ENCODE assay signal across 14 mouse cellular contexts in genomic region chr1:43338096-43338915, GRCm38 (mm10).
DNase-seq lines count a peak whose midpoint lies in the region; ATAC-seq lines count a peak whose summit lies in the region.
"Had no signal": no experiment of that assay in that cellular context is flagged by ENCODE, and none has a peak within 500 bp of the region (broad histone marks: within the 10 kb centered on the region; RNA-seq: fewer than 3 reads in every experiment).

No protein-coding gene starts in this region.

- ATAC-seq in kidney, embryonic 15.5 days (replicated peaks; ENCODE audit: low FRiP score), result no peak
- ATAC-seq in intestine, embryonic 16.5 days, result peak; percentile 44; the same call in 1 of the 2 replicates
- ATAC-seq: midbrain, embryonic 13.5 days had no signal

- no peaks in the 10 kb centered on the region for H3K27me3 ChIP-seq in kidney, embryonic 15.5 days
- no peaks in the 10 kb centered on the region for H3K27me3 ChIP-seq in intestine, embryonic 16.5 days (replicated peaks; ENCODE audit: control insufficient read depth, insufficient read depth, low read length)
- H3K27me3 ChIP-seq: embryonic facial prominence, embryonic 13.5 days; forebrain, embryonic 12.5 days; midbrain, embryonic 13.5 days; neural tube, embryonic 13.5 days had no signal

- peaks cover 7% of the 10 kb centered on the region; the same call in 1 of the 2 replicates for H3K9me3 ChIP-seq in kidney, embryonic 15.5 days (replicated peaks)
- H3K9me3 ChIP-seq in intestine, embryonic 16.5 days (ENCODE audit: control insufficient read depth, low read length), result no peaks in the 10 kb centered on the region
- H3K9me3 ChIP-seq: forebrain, embryonic 12.5 days; midbrain, embryonic 13.5 days had no signal

- no peak overlapping the region for H3K4me3 ChIP-seq in kidney, embryonic 15.5 days (replicated peaks)
- no peak overlapping the region for H3K4me3 ChIP-seq in intestine, embryonic 16.5 days (ENCODE audit: low read length)
- H3K4me3 ChIP-seq: embryonic facial prominence, embryonic 13.5 days; forebrain, embryonic 12.5 days; midbrain, embryonic 13.5 days; neural tube, embryonic 13.5 days had no signal

- 50% methylated on average over 6 of the region's 6 CpGs for WGBS in kidney, embryonic 15.5 days
- WGBS in intestine, embryonic 16.5 days, result 51% methylated on average over 6 of the region's 6 CpGs

- no peak overlapping the region for H3K4me2 ChIP-seq in kidney, embryonic 15.5 days
- H3K4me2 ChIP-seq in intestine, embryonic 16.5 days (ENCODE audit: low read depth, low read length), result no peak overlapping the region
- H3K4me2 ChIP-seq: embryonic facial prominence, embryonic 13.5 days; forebrain, embryonic 12.5 days; midbrain, embryonic 13.5 days; neural tube, embryonic 13.5 days had no signal

- H3K4me1 ChIP-seq in kidney, embryonic 15.5 days, result peaks cover 28% of the 10 kb centered on the region
- H3K4me1 ChIP-seq in intestine, embryonic 16.5 days (ENCODE audit: control insufficient read depth, insufficient read depth, low read length), result peaks cover 7% of the 10 kb centered on the region; the same call in 1 of the 2 replicates
- H3K4me1 ChIP-seq: embryonic facial prominence, embryonic 13.5 days; forebrain, embryonic 12.5 days; midbrain, embryonic 13.5 days had no signal

- DNase-seq in kidney, adult 9 months, result no peak
- DNase-seq in ES-CJ7 (ENCODE audit: low read depth, low spot score) (peak; percentile 20), R1 (ENCODE audit: low read depth, low spot score) (peak; percentile 68)
- no peak for DNase-seq in embryo, embryonic 10 days (ENCODE audit: low spot score)
- no peak for DNase-seq in yolk sac, embryonic 10.5 days (ENCODE audit: low spot score)
- DNase-seq: cerebellum, adult 9-11 months; left cerebral cortex, postnatal 4 days; right cerebral cortex, postnatal 14 days had no signal

- peak overlapping the region; percentile 74 for H3K27ac ChIP-seq in kidney, embryonic 15.5 days
- peak overlapping the region; percentile 67 for H3K27ac ChIP-seq in intestine, embryonic 16.5 days (ENCODE audit: low read length)
- H3K27ac ChIP-seq: embryonic facial prominence, embryonic 13.5 days; forebrain, embryonic 12.5 days; midbrain, embryonic 13.5 days; neural tube, embryonic 13.5 days had no signal

- H3K36me3 ChIP-seq in kidney, embryonic 15.5 days, result no peaks in the 10 kb centered on the region
- H3K36me3 ChIP-seq in intestine, embryonic 16.5 days (ENCODE audit: control insufficient read depth, insufficient read depth, low read length), result no peaks in the 10 kb centered on the region
- H3K36me3 ChIP-seq: embryonic facial prominence, embryonic 13.5 days; forebrain, embryonic 12.5 days; midbrain, embryonic 13.5 days; neural tube, embryonic 13.5 days had no signal

- no peak overlapping the region for H3K9ac ChIP-seq in kidney, embryonic 15.5 days
- H3K9ac ChIP-seq in intestine, embryonic 16.5 days (ENCODE audit: low read depth, low read length), result no peak overlapping the region
- H3K9ac ChIP-seq: embryonic facial prominence, embryonic 13.5 days; forebrain, embryonic 12.5 days; midbrain, embryonic 13.5 days; neural tube, embryonic 13.5 days had no signal

Comparison
In these comparisons a context has a peak if more than half of its experiments do, and no peak if none do; other contexts are left out.
1. DNase-seq: peak in ES-CJ7 (single experiment) and R1 (single experiment); none in kidney, adult 9 months (single experiment), embryo, embryonic 10 days (single experiment) and yolk sac, embryonic 10.5 days (single experiment).